Mouse (Mus musculus) intestine, postnatal 0 days (tissue): ENCODE data around the gene Acot2. TPM values are rescaled to one million over a fixed set of nuclear protein-coding genes. Genes with fewer than 3 reads are reported as not detected.
A peak's percentile ranks its signal among the peaks of the same experiment; 100 is the strongest.
"Not testable (repeated sequence)": the region's sequence is repeated elsewhere in the genome, so short reads cannot be mapped to it uniquely, and the experiment has no call there.

Experiments
- ATAC-seq: fragments of 200-750 bp; cut with Nextera tagmentation; 2 replicates; pipeline ENCODE4 v1.8.0; 2017; ENCODE audit warnings: mild to moderate bottlenecking, moderate TSS enrichment, moderate library complexity
- H3K27ac ChIP-seq: fragments of 300-500 bp; sonication (generic); 2 replicates; pipeline ENCODE4 v1.5.1; 2014; ENCODE audit warnings: mild to moderate bottlenecking, low read depth, low read length, moderate library complexity
- H3K27me3 ChIP-seq: fragments of 300-500 bp; sonication (generic); replicated peaks from 2 replicates; pipeline ENCODE4 v1.6.1; 2014; ENCODE audit warnings: low read length, mixed read lengths; ENCODE audit not compliant: control insufficient read depth, insufficient read depth
- H3K36me3 ChIP-seq: fragments of 300-500 bp; sonication (generic); 2 replicates; pipeline ENCODE4 v1.6.1; 2014; ENCODE audit warnings: mild to moderate bottlenecking, moderate library complexity; ENCODE audit not compliant: control insufficient read depth, insufficient read depth
- H3K4me1 ChIP-seq: fragments of 300-500 bp; sonication (generic); replicated peaks from 2 replicates; pipeline ENCODE4 v1.6.1; 2014; ENCODE audit warnings: antibody characterized with exemption, low read length, mixed read lengths; ENCODE audit not compliant: control insufficient read depth, insufficient read depth
- H3K4me2 ChIP-seq: fragments of 300-500 bp; sonication (generic); replicated peaks from 2 replicates; pipeline ENCODE4 v1.6.1; 2014; ENCODE audit warnings: low read depth, mild to moderate bottlenecking, moderate library complexity
- H3K4me3 ChIP-seq: fragments of 300-500 bp; sonication (generic); 2 replicates; pipeline ENCODE4 v1.5.1; 2014; ENCODE audit warnings: low read depth, low read length
- H3K9ac ChIP-seq: fragments of 300-500 bp; sonication (generic); 2 replicates; pipeline ENCODE4 v1.6.1; 2014; ENCODE audit warnings: mild to moderate bottlenecking, low read depth, low read length
- H3K9me3 ChIP-seq: fragments of 300-500 bp; sonication (generic); 2 replicates; pipeline ENCODE4 v1.6.1; 2016; ENCODE audit warnings: mixed run types; ENCODE audit not compliant: control insufficient read depth
- CTCF ChIP-seq: sonication (generic); IDR thresholded peaks from 2 replicates; pipeline ENCODE4 v1.5.1; 2016; ENCODE audit warnings: low read depth, mild to moderate bottlenecking, control low read depth, antibody characterized with exemption, moderate library complexity
- WGBS: fragments of 180-500 bp; shearing (Covaris S2); extraction: QIAGEN DNeasy Blood & Tissue Kit; methylation state at CpG from one replicate; pipeline ENCODE4 v1.1.7; 2014; 5-methylcytosine and 5-hydroxymethylcytosine counted together
- polyA plus RNA-seq: library from polyadenylated mRNA; unstranded; fragments of >200 nt; fragmentation: Nextera tagmentation; extraction: Ambion mirVana; gene quantifications from 2 replicates; pipeline ENCODE4 v1.2.1, GENCODE M21; 2015

The Acot2 gene
- polyA plus RNA-seq, 1 experiment from 2014 or later: 63.7 TPM

DNA sequence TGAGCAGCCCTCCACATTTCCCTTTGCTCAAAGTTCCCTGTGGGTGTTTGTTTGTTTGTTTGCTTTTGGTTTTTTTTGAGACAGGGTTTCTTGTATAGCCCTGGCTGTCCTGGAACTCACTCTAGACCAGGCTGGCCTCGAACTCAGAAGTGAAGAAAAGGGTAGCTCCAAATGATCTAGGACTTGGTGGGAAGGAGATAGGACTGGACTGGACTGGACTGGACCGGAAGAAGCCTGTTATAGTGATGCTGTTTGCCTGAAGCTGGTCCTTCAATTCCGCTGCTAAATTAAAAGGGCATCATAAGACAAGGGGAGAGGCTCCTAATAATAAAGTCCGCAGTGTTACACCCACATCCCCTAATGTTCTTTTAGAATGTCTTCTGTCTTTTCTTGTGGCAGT is 822 bp downstream of the Acot2 start:
- TF ChIP-seq CTCF: no peak
- H3K36me3 ChIP-seq: peaks cover 5% of the 10 kb centered on the region; the same call in 1 of the 2 replicates
- peak overlapping the region; percentile 97 for H3K27ac ChIP-seq
- 70% methylated on average over 4 of the region's 4 CpGs for WGBS
- H3K9me3 ChIP-seq: no peaks in the 10 kb centered on the region
- H3K4me2 ChIP-seq: peak overlapping the region; percentile 72
- ATAC-seq: peak; percentile 15; the same call in 1 of the 2 replicates
- no peaks in the 10 kb centered on the region for H3K4me1 ChIP-seq
- peak overlapping the region; percentile 61 for H3K4me3 ChIP-seq
- no peaks in the 10 kb centered on the region for H3K27me3 ChIP-seq
- peak overlapping the region; percentile 83 for H3K9ac ChIP-seq

DNA sequence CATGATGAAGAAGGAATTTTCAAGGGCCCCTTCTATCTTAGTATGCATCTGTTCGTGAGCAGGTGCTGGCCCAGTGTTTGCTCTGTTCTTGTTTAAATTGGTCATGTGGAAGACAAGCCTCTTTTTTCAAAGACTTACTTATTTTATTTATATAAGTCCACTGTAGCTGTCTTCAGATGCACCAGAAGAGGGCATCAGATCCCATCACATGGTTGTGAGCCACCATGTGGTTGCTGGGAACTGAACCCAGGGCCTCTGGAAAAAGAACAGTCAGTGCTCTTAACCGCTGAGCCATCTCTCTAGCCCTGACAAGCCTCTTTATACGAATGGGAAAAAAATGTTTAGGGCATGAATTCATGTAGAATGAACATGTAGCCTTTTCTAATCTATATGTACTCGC is 1.7 kb downstream of the Acot2 start:
- no peak for ATAC-seq
- WGBS: 88% methylated on average over 4 of the region's 4 CpGs

DNA sequence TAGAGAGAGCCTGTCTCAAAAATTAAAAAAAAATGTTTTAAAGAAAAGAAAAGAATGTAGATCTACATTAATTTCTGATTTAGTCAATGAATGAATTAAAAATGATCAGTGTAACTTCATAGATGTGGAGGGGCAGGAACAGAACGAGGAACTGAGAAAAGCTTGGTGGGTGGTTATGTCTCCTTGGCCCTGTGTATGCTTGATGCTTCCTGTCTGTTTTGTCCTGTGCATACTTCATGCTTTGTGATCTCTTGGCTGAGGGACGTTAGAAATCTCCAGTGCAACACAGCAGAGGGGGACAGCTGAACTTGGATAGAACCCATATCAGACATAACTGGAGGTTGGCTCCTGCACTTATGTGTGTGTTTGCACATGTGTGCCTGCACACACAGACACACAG is 9.6 kb downstream of the Acot2 start:
- Histone ChIP-seq H3K27ac (no peak overlapping the region), H3K27me3 (no peaks in the 10 kb centered on the region), H3K4me3 (no peak overlapping the region), H3K36me3 (no peaks in the 10 kb centered on the region), H3K4me1 (no peaks in the 10 kb centered on the region), H3K9ac (no peak overlapping the region), H3K9me3 (no peaks in the 10 kb centered on the region), H3K4me2 (no peak overlapping the region)
- no peak for ATAC-seq
- WGBS: 70% methylated on average over 2 of the region's 2 CpGs
- TF ChIP-seq CTCF: no peak

More for the DNA sequence above, 1.7 kb downstream of the Acot2 start:
- Histone ChIP-seq H3K4me2 (peak overlapping the region; percentile 72; the same call in 1 of the 2 replicates), H3K9me3 (no peaks in the 10 kb centered on the region), H3K4me1 (no peaks in the 10 kb centered on the region), H3K27ac (no peak overlapping the region), H3K36me3 (peaks cover 5% of the 10 kb centered on the region; the same call in 1 of the 2 replicates), H3K4me3 (0 out of 2 replicates have a peak overlapping the region, but pooled peaks have one; percentile 61), H3K9ac (no peak overlapping the region), H3K27me3 (no peaks in the 10 kb centered on the region)
- TF ChIP-seq CTCF: peak; percentile 53

DNA sequence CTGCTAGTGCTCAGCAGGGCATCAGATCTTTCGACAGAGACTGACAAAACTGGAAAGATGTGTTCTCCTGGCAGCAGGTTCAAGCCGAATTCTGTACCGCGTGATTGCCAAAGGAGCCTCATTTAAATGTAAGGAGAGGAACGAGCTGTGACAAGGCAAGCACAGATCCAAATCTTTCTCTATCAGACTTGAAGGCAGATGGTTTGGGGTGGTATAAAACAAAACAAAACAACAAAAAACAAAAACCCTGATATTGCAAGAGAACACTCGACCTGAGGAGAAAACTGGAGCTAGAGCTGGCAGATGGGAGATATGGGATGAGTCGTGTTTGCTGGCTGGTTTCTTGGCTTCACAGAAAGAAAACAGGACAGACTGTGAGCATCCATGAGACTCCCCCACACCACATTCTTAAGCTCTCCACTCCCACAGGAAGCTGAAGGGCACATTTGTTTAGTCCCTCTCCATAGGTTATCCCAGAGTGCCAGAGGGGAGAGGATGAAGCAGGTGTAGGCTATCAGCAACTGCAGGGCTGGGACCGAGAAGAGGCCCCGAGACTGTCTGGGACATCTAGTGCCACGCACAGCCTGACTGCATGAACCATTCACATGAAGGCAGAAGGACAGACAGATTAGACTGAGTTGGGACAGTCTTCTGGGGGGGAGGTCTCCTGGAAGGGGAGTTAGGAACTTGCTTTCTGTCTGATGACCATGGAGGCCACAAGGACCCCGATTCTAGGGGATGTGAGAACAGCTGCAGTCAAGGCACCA is 10.9 kb downstream of the Acot2 start:
- H3K9me3 ChIP-seq: no peaks in the 10 kb centered on the region
- no peaks in the 10 kb centered on the region for H3K4me1 ChIP-seq
- H3K27ac ChIP-seq: peak overlapping the region; percentile 77
- WGBS: 42% methylated on average over 11 of the region's 11 CpGs
- ATAC-seq: peak; percentile 41
- no peak overlapping the region for H3K4me2 ChIP-seq
- no peak for TF ChIP-seq CTCF
- H3K36me3 ChIP-seq: no peaks in the 10 kb centered on the region
- no peak overlapping the region for H3K9ac ChIP-seq
- H3K27me3 ChIP-seq: no peaks in the 10 kb centered on the region
- no peak overlapping the region for H3K4me3 ChIP-seq

DNA sequence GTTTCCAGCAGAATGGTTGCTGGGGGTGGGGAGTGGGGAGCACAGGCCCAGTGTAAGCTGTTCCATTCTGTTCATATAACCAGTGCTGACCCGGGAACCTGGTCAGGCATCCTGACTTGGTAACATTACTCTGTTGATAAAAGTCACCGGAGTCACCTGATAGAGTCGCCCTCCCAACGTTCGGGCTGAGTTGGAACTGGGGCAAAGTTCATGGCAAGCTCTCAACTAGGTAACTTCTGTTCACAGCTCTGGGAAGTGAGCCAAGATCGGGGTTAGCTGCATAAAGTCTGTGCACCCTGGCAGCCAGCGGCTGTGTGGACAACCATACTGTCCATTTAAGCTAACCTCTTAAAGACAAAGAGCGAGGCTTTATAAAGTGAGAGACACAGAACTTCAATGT is 11.6 kb downstream of the Acot2 start:
- H3K4me1 ChIP-seq, H3K36me3 ChIP-seq, H3K4me2 ChIP-seq, H3K9ac ChIP-seq, H3K4me3 ChIP-seq, H3K27me3 ChIP-seq, H3K9me3 ChIP-seq: not testable (repeated sequence)
- 30% methylated on average over 8 of the region's 8 CpGs for WGBS
- peak; percentile 87 for ATAC-seq
- peak overlapping the region; percentile 77 for H3K27ac ChIP-seq

DNA sequence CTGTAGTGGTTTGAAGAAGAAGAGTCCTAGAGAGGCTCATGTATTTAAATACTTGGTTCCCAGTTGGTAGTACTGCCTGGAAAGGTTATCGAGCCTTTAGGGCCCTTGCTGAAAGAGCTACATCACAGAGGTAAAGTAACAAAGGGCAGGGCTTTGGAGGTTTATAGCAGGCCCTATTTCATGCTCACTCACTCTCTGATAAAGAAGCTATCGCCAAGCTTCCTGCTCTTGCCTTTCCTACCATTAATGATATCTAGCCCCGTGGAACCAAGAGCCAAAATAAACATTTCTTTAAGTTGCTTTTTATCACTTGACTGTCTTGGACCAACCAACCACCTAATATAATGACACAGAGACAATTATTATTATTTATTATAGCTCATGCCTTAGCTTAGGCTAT is 12.8 kb downstream of the Acot2 start:
- WGBS: 29% methylated on average over 3 of the region's 3 CpGs
- TF ChIP-seq CTCF: no peak
- H3K4me1 ChIP-seq: no peaks in the 10 kb centered on the region
- peak; percentile 57 for ATAC-seq
- H3K4me3 ChIP-seq: no peak overlapping the region
- no peaks in the 10 kb centered on the region for H3K9me3 ChIP-seq
- no peaks in the 10 kb centered on the region for H3K36me3 ChIP-seq
- no peak overlapping the region for H3K4me2 ChIP-seq
- H3K27ac ChIP-seq: peak overlapping the region; percentile 72; the same call in 1 of the 2 replicates
- H3K27me3 ChIP-seq: no peaks in the 10 kb centered on the region
- H3K9ac ChIP-seq: no peak overlapping the region
